Mouse (Mus musculus) brown adipose tissue, adult 24 weeks (tissue): ENCODE measurements around the gene Cobll1. TPM values are rescaled to one million over a fixed set of nuclear protein-coding genes. Genes with fewer than 3 reads are reported as not detected.

Experiments
- H3K27ac ChIP-seq: fragments of 200-500 bp; replicated peaks from 2 replicates; pipeline ENCODE4 v1.5.1; 2012; ENCODE audit warnings: low read depth, mild to moderate bottlenecking, low read length
- H3K4me1 ChIP-seq: fragments of 200-500 bp; 2 replicates; pipeline ENCODE4 v1.6.1; 2012; ENCODE audit warnings: low read length, mixed read lengths; ENCODE audit not compliant: control insufficient read depth, insufficient read depth, insufficient read length
- H3K4me3 ChIP-seq: fragments of 200-500 bp; 2 replicates; pipeline ENCODE4 v1.5.1; 2012; ENCODE audit warnings: low read depth, mild to moderate bottlenecking, low read length, moderate library complexity; ENCODE audit not compliant: insufficient read depth
- polyA plus RNA-seq: library from polyadenylated mRNA; stranded (reverse); fragments of >200 nt; gene quantifications from 2 replicates; pipeline ENCODE4 v1.2.4, GENCODE M21; 2012; ENCODE audit not compliant: missing spikeins, insufficient read depth, insufficient read length

Cobll1 gene
- polyA plus RNA-seq, 1 experiment, result 24.9 TPM

GRCm38 (mm10) chr2:65223956-65224735, 15.1 kb downstream of the Cobll1 start:
- Histone ChIP-seq H3K4me1 (peaks cover 17% of the 10 kb centered on the region), H3K4me3 (no peak overlapping the region), H3K27ac (no peak overlapping the region)

- no peak overlapping the region for H3K27ac ChIP-seq
- H3K4me3 ChIP-seq, result no peak overlapping the region
- peaks cover 13% of the 10 kb centered on the region for H3K4me1 ChIP-seq
Measured at GRCm38 (mm10) chr2:65223012-65223411, 16.2 kb downstream of the Cobll1 start.

- no peak overlapping the region for H3K4me3 ChIP-seq
- H3K4me1 ChIP-seq, result peaks cover 6% of the 10 kb centered on the region; the same call in 1 of the 2 replicates
- H3K27ac ChIP-seq, result no peak overlapping the region
Measured at GRCm38 (mm10) chr2:65221646-65222045, 17.6 kb downstream of the Cobll1 start.

- H3K27ac ChIP-seq, result no peak overlapping the region
Measured at GRCm38 (mm10) chr2:65220563-65220962, 18.6 kb downstream of the Cobll1 start.

GRCm38 (mm10) chr2:65219375-65220135, 19.6 kb downstream of the Cobll1 start:
- Histone ChIP-seq H3K4me1 (peaks cover 6% of the 10 kb centered on the region; the same call in 1 of the 2 replicates), H3K27ac (peak overlapping the region; percentile 64; the same call in 1 of the 2 replicates), H3K4me3 (no peak overlapping the region)

More at GRCm38 (mm10) chr2:65220563-65220962, 18.6 kb downstream of the Cobll1 start:
- H3K4me3 ChIP-seq, result no peak overlapping the region
- H3K4me1 ChIP-seq, result peaks cover 6% of the 10 kb centered on the region; the same call in 1 of the 2 replicates

GRCm38 (mm10) chr2:65218318-65218717, 20.9 kb downstream of the Cobll1 start:
- no peak overlapping the region for H3K4me3 ChIP-seq
- 0 out of 2 replicates have a peak, but pooled peaks cover 6% of the 10 kb centered on the region for H3K4me1 ChIP-seq
- H3K27ac ChIP-seq, result peak overlapping the region; percentile 62; the same call in 1 of the 2 replicates

- Histone ChIP-seq H3K4me1 (0 out of 2 replicates have a peak, but pooled peaks cover 6% of the 10 kb centered on the region), H3K4me3 (no peak overlapping the region), H3K27ac (peak overlapping the region; percentile 62)
Measured at GRCm38 (mm10) chr2:65217677-65218076, 21.5 kb downstream of the Cobll1 start.

- Histone ChIP-seq H3K4me3 (no peak overlapping the region), H3K27ac (no peak overlapping the region), H3K4me1 (0 out of 2 replicates have a peak, but pooled peaks cover 3% of the 10 kb centered on the region)
Measured at GRCm38 (mm10) chr2:65216163-65216562, 23.0 kb downstream of the Cobll1 start.

GRCm38 (mm10) chr2:65214556-65214955, 24.6 kb downstream of the Cobll1 start:
- Histone ChIP-seq H3K4me1 (0 out of 2 replicates have a peak, but pooled peaks cover under 1% of the 10 kb centered on the region), H3K4me3 (no peak overlapping the region), H3K27ac (no peak overlapping the region)

GRCm38 (mm10) chr2:65213675-65214074, 25.5 kb downstream of the Cobll1 start:
- no peak overlapping the region for H3K4me3 ChIP-seq
- H3K27ac ChIP-seq, result no peak overlapping the region
- H3K4me1 ChIP-seq, result no peaks in the 10 kb centered on the region

GRCm38 (mm10) chr2:65211620-65212019, 27.6 kb downstream of the Cobll1 start:
- Histone ChIP-seq H3K27ac (no peak overlapping the region), H3K4me1 (no peaks in the 10 kb centered on the region), H3K4me3 (no peak overlapping the region)

GRCm38 (mm10) chr2:65207750-65208149, 31.5 kb downstream of the Cobll1 start:
- Histone ChIP-seq H3K4me1 (peaks cover 2% of the 10 kb centered on the region), H3K27ac (no peak overlapping the region), H3K4me3 (no peak overlapping the region)

GRCm38 (mm10) chr2:65203699-65204098, 35.5 kb downstream of the Cobll1 start:
- Histone ChIP-seq H3K27ac (no peak overlapping the region), H3K4me3 (no peak overlapping the region), H3K4me1 (peaks cover 2% of the 10 kb centered on the region)

GRCm38 (mm10) chr2:65199706-65200105, 39.5 kb downstream of the Cobll1 start:
- H3K4me1 ChIP-seq, result peaks cover 2% of the 10 kb centered on the region
- H3K27ac ChIP-seq, result no peak overlapping the region
- no peak overlapping the region for H3K4me3 ChIP-seq

- Histone ChIP-seq H3K27ac (no peak overlapping the region), H3K4me1 (no peaks in the 10 kb centered on the region; the same call in 1 of the 2 replicates), H3K4me3 (no peak overlapping the region)
Measured at GRCm38 (mm10) chr2:65198605-65199004, 40.6 kb downstream of the Cobll1 start.
